Mouse (Mus musculus): ENCODE data around the gene Snx17.

Snx17 gene

GRCm38 (mm10) chr5:31222696-31223095 lies 29.7 kb downstream of the Snx17 start:
- no peak for DNase-seq (ENCODE audit: inconsistent age in 2 of 2, low spot score in 1 of 2)

- no peak for DNase-seq (ENCODE audit: inconsistent age in 2 of 2, low spot score in 1 of 2)
Observed at GRCm38 (mm10) chr5:31226641-31227040, 33.6 kb downstream of the Snx17 start.

GRCm38 (mm10) chr5:31240637-31241521 lies 47.9 kb downstream of the Snx17 start, which contains the start of the genes Nrbp1 and Gm9970:
Gene Nrbp1, plus strand, starts transcription at chr5:31240864.
Gene Gm9970, minus strand, starts transcription at chr5:31241232.
- DNase-seq (ENCODE audit: inconsistent age in 2 of 2, low spot score in 1 of 2): peak; percentile 98

- no peak for DNase-seq (ENCODE audit: inconsistent age in 2 of 2, low spot score in 1 of 2)
Observed at GRCm38 (mm10) chr5:31241522-31242034, 48.6 kb downstream of the Snx17 start.

GRCm38 (mm10) chr5:31242191-31242590 lies 49.2 kb downstream of the Snx17 start:
- DNase-seq (ENCODE audit: inconsistent age in 2 of 2, low spot score in 1 of 2): no peak
